Mouse (Mus musculus) limb, embryonic 12.5 days (tissue): ENCODE measurements around the gene Olfr60. TPM values are rescaled to one million over a fixed set of nuclear protein-coding genes. Genes with fewer than 3 reads are reported as not detected.

Experiments used
- ATAC-seq: fragments of 200-750 bp; cut with Nextera tagmentation; 2 replicates; pipeline ENCODE4 v1.8.0; 2017; ENCODE audit warnings: low read depth, moderate TSS enrichment; ENCODE audit not compliant: insufficient number of reproducible peaks, insufficient read depth, low FRiP score, low TSS enrichment
- H3K27ac ChIP-seq: fragments of 300-500 bp; sonication (generic); 2 replicates; pipeline ENCODE4 v1.5.1; 2016; ENCODE audit warnings: mild to moderate bottlenecking, moderate library complexity
- H3K27me3 ChIP-seq: fragments of 300-500 bp; sonication (generic); 2 replicates; pipeline ENCODE4 v1.6.1; 2016; ENCODE audit warnings: mild to moderate bottlenecking, moderate library complexity
- H3K36me3 ChIP-seq: fragments of 300-500 bp; sonication (generic); 2 replicates; pipeline ENCODE4 v1.6.1; 2016; ENCODE audit warnings: mild to moderate bottlenecking, moderate library complexity
- H3K4me1 ChIP-seq: fragments of 300-500 bp; sonication (generic); replicated peaks from 2 replicates; pipeline ENCODE4 v1.6.1; 2016
- H3K4me2 ChIP-seq: fragments of 300-500 bp; sonication (generic); 2 replicates; pipeline ENCODE4 v1.6.1; 2016; ENCODE audit warnings: mild to moderate bottlenecking, moderate library complexity
- H3K4me3 ChIP-seq: fragments of 300-500 bp; sonication (generic); replicated peaks from 2 replicates; pipeline ENCODE4 v1.5.1; 2016; ENCODE audit warnings: mild to moderate bottlenecking
- H3K9ac ChIP-seq: fragments of 300-500 bp; sonication (generic); replicated peaks from 2 replicates; pipeline ENCODE4 v1.6.1; 2016; ENCODE audit warnings: mild to moderate bottlenecking, moderate library complexity
- H3K9me3 ChIP-seq: fragments of 300-500 bp; sonication (generic); 2 replicates; pipeline ENCODE4 v1.6.1; 2016; ENCODE audit warnings: mild to moderate bottlenecking, moderate library complexity
- WGBS: fragments of 180-500 bp; shearing (Covaris S2); methylation state at CpG from one replicate; pipeline ENCODE4 v1.1.7; 2016; 5-methylcytosine and 5-hydroxymethylcytosine counted together
- polyA plus RNA-seq: library from polyadenylated mRNA; unstranded; fragments of >200 nt; fragmentation: Nextera tagmentation; extraction: Ambion mirVana; gene quantifications from 2 replicates; pipeline ENCODE4 v1.2.1, GENCODE M21; 2016

Gene Olfr60
- polyA plus RNA-seq: not detected in 2 replicates

- no peaks in the 10 kb centered on the region for H3K4me1 ChIP-seq
- no peak for ATAC-seq
- whole genome bisulfite sequencing: 68% methylated on average over 3 of the region's 3 CpGs
These were observed at the start of gene Olfr60 for GRCm38 (mm10) chr7:140361571-140361970. Olfr60 (minus strand) TSS chr7:140361671.

GRCm38 (mm10) chr7:140402818-140403217 is 41.3 kb upstream of the Olfr60 start, which contains the start of gene Olfr531:
Olfr531 (minus strand) TSS chr7:140402918.
- no peak within 1 kb of the TSS for H3K4me3 ChIP-seq
- no peaks in the 10 kb centered on the region for H3K9me3 ChIP-seq
- no peak for ATAC-seq
- WGBS: 100% methylated on average over 1 of the region's 1 CpGs
- H3K4me1 ChIP-seq: no peaks in the 10 kb centered on the region
- no peak within 1 kb of the TSS for H3K9ac ChIP-seq
- no peak within 1 kb of the TSS for H3K4me2 ChIP-seq
- no peaks in the 10 kb centered on the region for H3K36me3 ChIP-seq
- H3K27ac ChIP-seq: no peak within 1 kb of the TSS
- no peaks in the 10 kb centered on the region; the same call in 1 of the 2 replicates for H3K27me3 ChIP-seq

More at GRCm38 (mm10) chr7:140361571-140361970, at the start of gene Olfr60:
- Histone ChIP-seq H3K36me3 (no peaks in the 10 kb centered on the region), H3K4me2 (no peak within 1 kb of the TSS), H3K9ac (no peak within 1 kb of the TSS), H3K9me3 (no peaks in the 10 kb centered on the region), H3K27ac (no peak within 1 kb of the TSS), H3K4me3 (no peak within 1 kb of the TSS), H3K27me3 (no peaks in the 10 kb centered on the region)

GRCm38 (mm10) chr7:140376911-140377310 is 15.4 kb upstream of the Olfr60 start:
- Histone ChIP-seq H3K27ac (no peak overlapping the region), H3K4me3 (no peak overlapping the region), H3K27me3 (no peaks in the 10 kb centered on the region), H3K9me3 (no peaks in the 10 kb centered on the region), H3K4me1 (no peaks in the 10 kb centered on the region), H3K4me2 (no peak overlapping the region), H3K36me3 (no peaks in the 10 kb centered on the region), H3K9ac (no peak overlapping the region)
- ATAC-seq: no peak
- WGBS: 95% methylated on average over 2 of the region's 2 CpGs

GRCm38 (mm10) chr7:140376231-140376630 is 14.8 kb upstream of the Olfr60 start, which contains the start of gene Olfr530:
Olfr530 (minus strand) TSS chr7:140376331.
- H3K9ac ChIP-seq: no peak within 1 kb of the TSS
- 23% methylated on average over 1 of the region's 1 CpGs for WGBS
- no peaks in the 10 kb centered on the region for H3K36me3 ChIP-seq
- no peak for ATAC-seq
- no peaks in the 10 kb centered on the region for H3K4me1 ChIP-seq
- H3K27ac ChIP-seq: no peak within 1 kb of the TSS
- H3K9me3 ChIP-seq: no peaks in the 10 kb centered on the region
- H3K4me3 ChIP-seq: no peak within 1 kb of the TSS
- H3K27me3 ChIP-seq: no peaks in the 10 kb centered on the region
- H3K4me2 ChIP-seq: no peak within 1 kb of the TSS

GRCm38 (mm10) chr7:140374300-140374699 is 12.8 kb upstream of the Olfr60 start:
- Histone ChIP-seq H3K27ac (no peak overlapping the region), H3K36me3 (no peaks in the 10 kb centered on the region), H3K4me3 (no peak overlapping the region), H3K4me1 (no peaks in the 10 kb centered on the region), H3K9ac (no peak overlapping the region), H3K27me3 (no peaks in the 10 kb centered on the region), H3K4me2 (no peak overlapping the region), H3K9me3 (no peaks in the 10 kb centered on the region)
- WGBS: 73% methylated on average over 4 of the region's 4 CpGs
- ATAC-seq: no peak

GRCm38 (mm10) chr7:140333717-140334116 is 27.8 kb downstream of the Olfr60 start, which contains the start of gene Olfr527:
Olfr527 (plus strand) TSS chr7:140334017.
- no peak for ATAC-seq
- WGBS: 68% methylated on average over 2 of the region's 2 CpGs
- H3K4me3 ChIP-seq: no peak within 1 kb of the TSS

GRCm38 (mm10) chr7:140329766-140330304 is 31.6 kb downstream of the Olfr60 start:
- H3K4me1 ChIP-seq: no peaks in the 10 kb centered on the region
- H3K4me2 ChIP-seq: no peak overlapping the region
- no peak overlapping the region for H3K4me3 ChIP-seq
- H3K27ac ChIP-seq: no peak overlapping the region
- no peaks in the 10 kb centered on the region for H3K36me3 ChIP-seq
- no peak for ATAC-seq
- no peaks in the 10 kb centered on the region for H3K27me3 ChIP-seq
- no peaks in the 10 kb centered on the region for H3K9me3 ChIP-seq
- H3K9ac ChIP-seq: no peak overlapping the region
- 56% methylated on average over 1 of the region's 1 CpGs for WGBS

More at GRCm38 (mm10) chr7:140333717-140334116, 27.8 kb downstream of the Olfr60 start, which contains the start of gene Olfr527:
- Histone ChIP-seq H3K36me3 (no peaks in the 10 kb centered on the region), H3K9me3 (no peaks in the 10 kb centered on the region), H3K27me3 (no peaks in the 10 kb centered on the region), H3K9ac (no peak within 1 kb of the TSS), H3K4me2 (no peak within 1 kb of the TSS), H3K27ac (no peak within 1 kb of the TSS), H3K4me1 (no peaks in the 10 kb centered on the region)

- Histone ChIP-seq H3K36me3 (no peaks in the 10 kb centered on the region), H3K27ac (no peak overlapping the region), H3K27me3 (no peaks in the 10 kb centered on the region), H3K9ac (no peak overlapping the region), H3K9me3 (no peaks in the 10 kb centered on the region), H3K4me3 (no peak overlapping the region), H3K4me1 (no peaks in the 10 kb centered on the region), H3K4me2 (no peak overlapping the region)
- ATAC-seq: no peak
These were observed 40.3 kb downstream of the Olfr60 start for GRCm38 (mm10) chr7:140321135-140321534.

- ATAC-seq: no peak
- H3K4me3 ChIP-seq: no peak within 1 kb of the TSS
- H3K36me3 ChIP-seq: no peaks in the 10 kb centered on the region
- H3K9me3 ChIP-seq: no peaks in the 10 kb centered on the region
- no peaks in the 10 kb centered on the region for H3K27me3 ChIP-seq
- no peak within 1 kb of the TSS for H3K27ac ChIP-seq
- 54% methylated on average over 1 of the region's 1 CpGs for WGBS
- H3K4me1 ChIP-seq: no peaks in the 10 kb centered on the region
- H3K9ac ChIP-seq: no peak within 1 kb of the TSS
- H3K4me2 ChIP-seq: no peak within 1 kb of the TSS
These were observed 40.9 kb downstream of the Olfr60 start, which contains the start of gene Olfr525 for GRCm38 (mm10) chr7:140320558-140320957. Olfr525 (plus strand) TSS chr7:140320858.

GRCm38 (mm10) chr7:140319861-140320385 is 41.5 kb downstream of the Olfr60 start:
- no peak for ATAC-seq
- 83% methylated on average over 3 of the region's 3 CpGs for WGBS
- H3K27ac ChIP-seq: no peak overlapping the region
- H3K4me2 ChIP-seq: no peak overlapping the region
- no peak overlapping the region for H3K4me3 ChIP-seq
- H3K36me3 ChIP-seq: no peaks in the 10 kb centered on the region
- H3K9ac ChIP-seq: no peak overlapping the region
- H3K4me1 ChIP-seq: no peaks in the 10 kb centered on the region
- H3K9me3 ChIP-seq: no peaks in the 10 kb centered on the region
- H3K27me3 ChIP-seq: no peaks in the 10 kb centered on the region

- Histone ChIP-seq H3K4me3 (no peak overlapping the region), H3K27me3 (no peaks in the 10 kb centered on the region), H3K27ac (no peak overlapping the region), H3K36me3 (no peaks in the 10 kb centered on the region), H3K9ac (no peak overlapping the region), H3K9me3 (no peaks in the 10 kb centered on the region), H3K4me1 (no peaks in the 10 kb centered on the region), H3K4me2 (no peak overlapping the region)
- no peak for ATAC-seq
- 89% methylated on average over 3 of the region's 3 CpGs for WGBS
These were observed 62.1 kb downstream of the Olfr60 start for GRCm38 (mm10) chr7:140299416-140299815.

- ATAC-seq: no peak
- no peaks in the 10 kb centered on the region for H3K27me3 ChIP-seq
- 72% methylated on average over 6 of the region's 6 CpGs for WGBS
These were observed 64.6 kb downstream of the Olfr60 start for GRCm38 (mm10) chr7:140296876-140297275.

More at GRCm38 (mm10) chr7:140296876-140297275, 64.6 kb downstream of the Olfr60 start:
- Histone ChIP-seq H3K9me3 (no peaks in the 10 kb centered on the region), H3K4me3 (no peak overlapping the region), H3K4me1 (no peaks in the 10 kb centered on the region), H3K27ac (no peak overlapping the region), H3K36me3 (no peaks in the 10 kb centered on the region), H3K4me2 (no peak overlapping the region), H3K9ac (no peak overlapping the region)
